Mouse (Mus musculus) 3134 (cell line): ENCODE measurements around the gene Gm20518.

Experiments used
- DNase-seq: peaks from one replicate; pipeline ENCODE4 v3.0.0-alpha.2; 2011; ENCODE audit warnings: low spot score; ENCODE audit not compliant: insufficient read length; ENCODE audit errors: extremely low read depth

The Gm20518 gene

DNA sequence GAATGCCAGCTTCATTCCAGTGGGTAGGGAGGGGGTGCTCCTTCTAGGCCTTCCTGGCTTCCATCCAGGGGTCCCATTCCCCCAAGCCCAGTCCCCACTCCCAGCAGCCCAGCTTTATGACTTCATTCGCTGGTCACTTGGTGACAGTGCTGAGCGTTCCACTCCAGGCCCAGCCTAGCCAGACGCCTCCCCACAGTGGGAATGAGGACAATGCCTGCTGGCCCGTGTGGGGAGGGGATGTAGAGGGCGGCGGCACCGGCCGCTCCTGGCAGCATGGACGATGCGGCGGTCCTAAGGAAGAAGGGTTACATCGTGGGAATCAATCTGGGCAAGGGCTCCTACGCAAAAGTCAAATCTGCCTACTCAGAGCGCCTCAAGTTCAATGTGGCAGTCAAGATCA is 7.0 kb upstream of the Gm20518 start, which contains the start of the genes Dgcr2 and Tssk2:
Gene Dgcr2, minus strand, starts transcription at position 101 of the 400 bp plus-strand sequence.
Gene Tssk2, plus strand, starts transcription at position 176 of the 400 bp plus-strand sequence.
- no peak for DNase-seq

DNA sequence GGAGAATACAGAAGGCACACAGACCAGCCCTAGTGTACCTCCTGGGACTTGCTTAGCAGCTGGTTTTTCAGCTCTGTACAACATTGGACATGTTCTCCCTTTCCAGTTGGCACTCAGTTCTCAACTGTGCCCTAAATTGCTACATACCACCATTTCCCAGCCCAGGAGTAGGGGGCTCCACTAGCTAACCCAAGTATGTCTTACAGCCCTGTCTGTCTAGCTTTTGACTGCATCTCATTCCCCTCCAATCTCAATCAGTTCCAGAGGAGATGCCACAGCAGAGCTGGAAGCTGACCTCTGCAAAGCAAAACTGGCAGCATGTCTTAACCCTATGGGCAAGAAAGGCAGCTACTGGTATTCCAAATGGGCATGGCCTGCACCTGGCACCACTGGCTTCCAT is 4.6 kb upstream of the Gm20518 start:
- no peak for DNase-seq

DNA sequence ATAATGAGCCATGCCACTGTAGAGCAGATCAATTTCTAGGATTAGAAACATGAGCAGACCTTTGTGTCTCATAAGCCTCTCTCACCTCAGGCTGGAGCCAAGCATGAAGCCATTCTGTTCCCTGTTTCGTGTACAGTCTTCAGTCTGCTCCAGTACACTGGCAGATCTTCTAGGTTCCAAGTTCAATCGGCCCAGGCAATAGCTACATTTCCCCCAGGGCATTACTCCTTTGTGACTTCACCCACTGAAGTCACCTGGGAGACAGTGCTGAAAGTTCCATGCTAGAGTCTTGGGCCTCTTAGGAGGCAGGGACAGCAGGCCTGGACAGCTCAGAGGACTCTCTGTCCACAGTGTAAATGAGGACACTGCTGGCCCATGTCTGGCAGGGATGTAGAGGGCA is 2.5 kb upstream of the Gm20518 start, which contains the start of gene Tssk1:
Gene Tssk1, plus strand, starts transcription at position 301 of the 400 bp plus-strand sequence.
- DNase-seq: no peak

DNA sequence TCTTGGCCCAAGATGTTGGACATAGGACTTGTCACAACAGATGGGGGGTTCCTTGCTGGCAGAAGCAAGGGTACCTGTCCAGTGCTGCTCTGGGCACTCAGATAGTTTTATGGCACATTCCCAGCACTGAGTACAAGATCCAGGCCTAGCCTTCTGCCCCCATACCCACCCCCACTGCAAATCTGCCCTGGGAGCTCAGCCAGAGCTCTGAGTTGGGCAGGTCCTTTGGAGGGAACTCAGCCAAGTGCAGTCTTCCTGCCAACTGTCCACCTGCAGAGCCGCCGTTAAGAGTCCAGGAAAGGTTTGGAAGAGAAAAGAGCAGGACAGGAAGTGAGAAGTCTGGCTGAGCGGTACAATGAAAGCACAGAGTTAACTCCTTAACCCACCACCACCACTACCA is 1.1 kb upstream of the Gm20518 start:
- no peak for DNase-seq

DNA sequence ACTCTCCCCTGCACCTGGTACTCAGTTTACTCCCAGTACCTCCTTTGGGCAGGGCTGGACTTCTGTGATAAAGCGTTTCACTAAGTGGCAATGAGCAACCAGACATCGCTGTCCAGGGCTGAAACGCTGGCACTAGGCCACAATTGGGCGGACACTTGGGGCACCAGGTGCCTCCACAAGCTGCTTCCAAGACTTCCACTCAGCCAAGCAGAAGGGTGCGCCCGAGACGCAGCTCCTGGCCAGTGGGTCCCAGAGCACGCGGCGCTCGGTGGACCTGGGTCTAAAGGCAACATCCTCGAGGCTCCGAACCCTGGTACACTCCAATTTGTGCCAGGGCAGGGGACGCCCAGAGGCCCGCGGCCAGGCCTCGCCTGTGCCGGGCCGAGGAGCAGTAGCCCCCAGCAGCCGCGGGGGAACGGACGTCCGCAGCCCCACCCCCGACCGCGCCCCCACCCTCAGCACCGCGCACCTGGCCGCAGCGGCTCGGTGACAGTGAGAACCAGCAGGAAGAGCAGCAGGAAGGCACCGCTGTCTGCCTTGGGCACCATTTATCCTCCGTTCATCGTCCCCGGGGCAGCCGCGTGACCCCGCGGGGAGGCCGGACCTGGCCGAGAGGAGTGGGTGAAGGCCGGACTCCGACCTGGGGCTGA is 429 bp downstream of the Gm20518 start:
- DNase-seq: peak; percentile 83

DNA sequence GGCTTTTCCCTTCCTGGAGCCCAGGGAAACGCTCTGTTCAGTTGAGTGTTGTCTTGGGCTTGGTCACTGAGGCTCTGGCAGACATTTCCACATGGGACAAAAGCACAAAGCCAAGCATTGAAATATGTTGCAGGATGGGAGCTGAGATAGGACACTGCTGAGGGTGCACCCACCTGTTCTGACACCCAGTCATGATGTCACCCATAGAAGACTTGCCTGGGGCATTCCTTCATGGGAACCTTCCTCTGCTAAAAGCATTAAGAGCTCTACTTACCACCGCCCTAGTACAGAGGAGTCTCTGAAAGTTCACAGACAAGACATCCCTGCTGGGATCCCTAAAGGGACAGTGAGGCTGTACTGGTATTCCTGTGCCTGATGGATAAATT is 1.1 kb downstream of the Gm20518 start:
- DNase-seq: no peak

DNA sequence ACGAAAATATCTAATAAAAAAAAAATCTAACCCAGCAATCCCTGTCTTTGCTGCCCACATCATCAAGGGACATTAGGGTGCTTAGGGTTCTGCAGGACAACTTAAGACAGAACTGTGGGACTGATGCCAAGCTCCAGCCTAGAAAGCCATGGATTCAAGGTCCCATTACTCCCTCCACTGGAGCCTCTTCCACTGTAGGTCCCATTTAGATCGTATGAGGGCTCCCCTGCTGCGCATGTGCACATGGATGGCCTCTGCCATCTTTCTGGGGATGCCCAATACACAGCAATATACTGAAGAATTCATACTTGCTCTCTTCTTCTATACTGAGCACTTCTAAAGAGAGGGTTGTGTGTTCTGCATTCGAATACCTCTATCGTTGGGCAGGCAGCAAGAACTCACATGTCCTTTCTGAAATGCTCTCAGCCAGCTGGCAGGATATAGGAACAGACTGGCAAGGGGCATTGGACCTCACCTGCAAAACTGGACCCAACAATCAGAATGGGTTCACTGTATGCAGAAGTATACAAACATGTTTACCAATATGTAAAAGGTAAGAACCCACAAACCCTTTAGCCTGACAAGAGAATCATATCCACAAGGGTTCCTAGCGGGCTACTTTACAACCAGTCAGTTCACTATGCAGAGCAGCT is 1.7 kb downstream of the Gm20518 start:
- DNase-seq: no peak

DNA sequence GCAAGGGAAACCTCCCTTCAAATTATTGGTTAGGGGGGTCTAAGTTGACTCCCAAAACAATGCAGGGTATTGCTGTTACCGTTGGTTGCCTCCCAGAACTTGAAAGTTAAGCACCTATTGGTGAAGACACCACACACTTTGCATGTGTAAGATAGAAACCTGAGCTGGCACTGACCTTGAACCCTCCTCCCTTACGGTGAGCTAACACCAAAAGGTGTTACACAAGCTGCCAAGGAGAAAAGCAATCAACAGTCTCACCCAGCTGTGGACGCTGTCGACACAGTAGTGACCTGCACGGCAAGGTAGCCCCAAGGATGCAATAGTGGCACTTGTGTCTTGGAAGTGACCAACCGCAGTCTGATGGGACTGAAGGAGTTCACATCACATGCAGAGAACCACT is 7.4 kb downstream of the Gm20518 start:
- DNase-seq: no peak

DNA sequence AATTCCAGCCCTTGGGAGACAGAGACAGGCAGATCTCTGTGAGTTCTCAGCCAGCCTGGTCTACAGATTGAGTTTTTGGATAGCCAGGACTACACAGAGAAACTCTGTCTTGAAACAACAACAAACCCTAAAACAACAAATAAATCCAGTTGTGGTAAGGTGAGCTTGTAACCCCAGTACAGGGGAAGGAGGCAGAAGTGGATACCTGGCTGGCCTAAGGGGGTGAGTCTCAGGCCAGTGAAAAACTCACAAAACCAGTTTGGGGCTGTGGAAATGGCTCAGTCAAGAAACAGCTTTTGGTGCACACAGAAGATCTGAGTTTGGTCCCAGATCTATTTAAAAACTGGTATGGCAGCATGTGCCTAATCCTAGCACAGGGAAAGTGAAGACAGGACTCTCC is 9.3 kb downstream of the Gm20518 start:
- no peak for DNase-seq

DNA sequence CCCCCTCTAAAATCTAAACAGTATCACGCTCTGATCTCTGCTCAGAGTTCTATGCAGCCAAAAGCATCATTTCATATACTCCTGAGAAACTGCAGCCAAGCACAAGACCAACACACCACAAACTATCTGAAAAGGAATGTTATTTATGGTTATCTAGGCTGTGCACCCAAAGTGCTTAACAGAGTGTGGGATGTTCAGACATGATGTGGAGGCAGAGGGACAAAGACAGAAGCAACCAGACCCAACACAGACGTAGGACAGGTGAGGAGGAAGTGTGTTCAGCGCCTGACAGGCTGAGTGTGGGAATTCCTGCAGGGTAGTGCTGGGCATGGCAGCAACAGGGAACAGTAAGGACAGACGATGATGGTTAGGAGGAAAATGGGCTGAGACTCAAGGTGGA is 11.9 kb downstream of the Gm20518 start:
- no peak for DNase-seq

DNA sequence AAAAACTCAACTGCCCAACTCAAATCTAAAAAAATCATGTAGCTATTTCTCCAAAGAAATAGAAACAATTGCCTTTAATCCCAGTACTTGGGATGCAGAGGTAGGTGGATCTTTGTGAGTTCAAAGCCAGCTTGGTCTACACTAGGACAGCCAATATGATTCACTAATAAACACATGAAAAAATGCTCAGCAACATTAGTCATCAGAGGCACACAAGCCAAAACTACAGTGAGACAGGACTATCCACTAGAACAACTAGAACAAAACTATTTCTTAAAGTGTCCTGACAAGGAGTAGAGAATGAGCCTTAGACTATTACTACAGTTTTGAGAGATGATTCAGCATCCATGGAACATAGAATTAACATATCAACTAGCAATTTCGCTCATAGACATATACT is 15.4 kb downstream of the Gm20518 start:
- no peak for DNase-seq

DNA sequence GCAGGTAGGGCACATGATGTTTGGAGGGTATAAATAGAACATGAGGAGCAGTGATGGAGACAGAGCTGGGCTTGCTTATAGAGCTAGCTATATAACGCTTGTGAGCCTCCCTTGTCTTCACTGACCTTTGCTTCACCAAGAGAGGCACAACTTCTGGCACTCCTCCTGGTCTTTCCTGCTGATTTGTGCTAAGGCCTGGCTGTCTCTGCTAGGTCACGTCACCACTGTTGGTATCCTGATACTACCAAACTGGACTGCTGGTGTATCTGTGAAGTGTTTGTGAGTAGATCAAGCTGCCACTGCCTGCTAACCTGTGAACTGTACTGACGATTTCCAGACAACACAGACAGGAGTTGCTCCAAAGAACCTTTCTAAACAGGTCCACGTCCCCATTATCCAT is 16.3 kb downstream of the Gm20518 start:
- no peak for DNase-seq

DNA sequence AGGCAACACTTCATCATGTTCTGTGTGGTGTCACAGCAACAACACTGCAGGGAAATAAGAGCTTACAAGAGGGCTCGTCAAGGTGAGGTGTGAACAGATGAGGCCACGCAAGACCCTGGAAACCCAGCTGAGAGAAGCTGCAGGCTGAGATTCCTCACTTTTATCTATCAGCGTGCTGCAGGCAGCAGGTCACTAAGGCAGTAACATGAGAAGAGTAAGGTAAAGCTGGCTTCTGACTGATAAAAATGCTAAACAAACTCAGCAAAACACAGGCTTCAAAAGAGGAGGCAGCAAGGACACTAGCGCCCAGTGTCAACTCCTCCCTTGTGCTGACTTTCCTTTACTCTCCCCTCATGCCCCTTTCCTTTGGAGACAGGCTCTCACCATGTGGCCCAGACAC is 18.5 kb downstream of the Gm20518 start:
- no peak for DNase-seq

DNA sequence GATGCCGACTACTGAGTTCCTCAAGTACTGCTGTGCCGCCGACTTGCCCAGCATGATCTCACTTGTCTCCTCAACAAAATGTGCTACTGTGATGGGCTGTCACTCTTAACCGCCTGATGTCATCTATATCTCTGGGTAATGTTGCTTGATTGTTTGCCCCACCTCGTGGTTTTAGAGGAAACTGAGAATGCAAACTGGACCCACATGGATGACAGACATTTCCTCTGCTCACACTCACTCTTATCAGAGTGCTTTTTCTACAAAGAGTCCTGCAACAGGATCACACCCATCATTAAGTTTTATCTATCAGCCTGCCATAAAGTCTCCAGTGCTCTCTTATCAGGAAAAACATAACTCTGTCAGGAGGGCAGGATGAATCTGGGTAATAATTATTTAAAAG is 20.2 kb downstream of the Gm20518 start:
- no peak for DNase-seq

DNA sequence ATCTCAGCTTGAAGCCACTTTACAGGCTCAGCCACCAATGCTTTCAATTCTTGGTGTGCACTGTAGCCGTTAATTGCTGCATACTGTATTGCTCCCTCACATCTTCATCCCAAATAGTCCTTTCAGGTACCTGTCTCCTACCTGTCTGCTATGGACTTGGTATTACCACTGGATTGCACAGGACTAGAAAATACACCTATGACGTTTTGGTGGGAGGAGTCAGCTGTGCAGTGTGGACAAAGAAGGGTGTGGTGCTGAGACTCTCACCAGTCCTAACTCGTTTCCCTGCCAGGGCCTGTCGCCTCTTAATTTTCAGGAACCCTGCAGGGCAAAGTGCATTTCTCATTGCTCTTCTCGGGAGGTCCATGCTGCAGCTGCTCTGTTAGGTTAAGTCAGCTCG is 25.7 kb downstream of the Gm20518 start:
- DNase-seq: no peak

DNA sequence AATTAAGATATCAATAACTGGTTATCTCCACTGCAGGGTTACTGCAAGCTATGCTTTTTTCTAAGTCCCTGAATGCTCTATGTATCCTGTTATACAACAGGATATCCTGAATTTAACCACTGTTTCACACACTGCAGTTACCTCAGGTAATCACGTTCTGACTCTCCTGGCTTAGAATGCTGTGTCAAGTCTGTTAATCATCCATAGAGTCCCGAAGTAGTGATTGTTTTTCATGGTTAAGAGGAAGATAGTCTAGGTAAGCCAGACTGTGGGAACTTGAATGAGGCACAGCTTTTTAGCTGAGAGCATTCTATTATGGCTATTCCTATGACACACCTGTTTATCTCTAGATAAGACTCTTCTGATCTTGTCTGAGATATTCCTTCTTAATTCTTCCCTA is 26.2 kb downstream of the Gm20518 start:
- DNase-seq: no peak

DNA sequence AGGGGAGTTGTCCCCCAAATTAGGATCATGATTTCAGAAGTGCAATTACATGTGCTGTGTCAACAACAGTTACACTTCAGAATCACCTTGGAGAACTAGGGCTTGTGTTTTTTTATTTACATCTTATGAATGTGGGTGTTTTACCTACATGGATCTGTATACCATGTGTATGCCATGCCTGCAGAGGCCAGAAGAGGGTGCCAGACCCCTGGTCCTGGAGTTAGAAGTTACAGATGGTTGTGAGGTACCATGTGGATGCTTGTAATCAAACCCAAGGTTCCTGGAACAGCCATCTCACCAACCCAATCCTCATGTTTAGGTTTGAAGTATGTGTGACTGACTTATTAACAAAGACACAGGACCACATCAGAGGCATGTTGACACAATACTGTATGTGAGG is 32.9 kb downstream of the Gm20518 start:
- DNase-seq: no peak

DNA sequence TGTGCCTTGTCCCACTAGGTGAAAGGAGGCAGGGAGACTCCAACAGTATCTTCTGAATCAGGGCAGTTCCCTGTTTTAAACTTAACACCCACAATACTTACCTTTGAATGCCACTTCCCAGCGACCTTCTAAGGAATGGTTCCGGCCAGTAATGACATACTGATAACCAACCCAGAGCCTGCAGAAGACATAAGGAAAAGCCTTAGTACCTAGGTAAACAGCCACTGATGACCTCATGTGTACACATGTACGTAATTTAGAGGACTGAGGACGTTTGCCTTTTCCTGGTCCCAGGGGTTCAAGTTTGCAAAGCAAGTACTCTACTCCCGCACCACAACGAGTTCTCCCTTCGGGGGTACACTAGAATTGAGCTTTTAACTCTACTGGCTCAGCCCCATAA is 34.3 kb downstream of the Gm20518 start:
- no peak for DNase-seq

DNA sequence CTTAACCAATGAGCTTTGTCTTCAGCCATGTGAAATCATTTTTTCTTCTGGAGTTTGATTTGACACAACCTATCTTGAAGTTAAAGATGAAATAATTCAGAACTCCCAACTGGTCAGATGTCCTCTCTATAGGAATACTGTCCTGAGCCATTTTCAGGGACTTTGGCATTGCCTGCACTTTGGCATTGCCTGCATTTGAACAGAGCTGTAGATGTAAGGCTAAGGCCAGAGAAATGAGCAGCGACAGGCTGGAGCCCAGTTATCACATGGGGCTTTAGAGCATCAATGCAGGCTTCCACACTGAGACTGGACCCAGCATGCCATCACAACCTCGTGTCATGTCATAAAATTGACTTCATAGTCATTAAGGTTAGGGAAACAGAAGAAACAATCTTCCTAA is 38.2 kb downstream of the Gm20518 start:
- no peak for DNase-seq

DNA sequence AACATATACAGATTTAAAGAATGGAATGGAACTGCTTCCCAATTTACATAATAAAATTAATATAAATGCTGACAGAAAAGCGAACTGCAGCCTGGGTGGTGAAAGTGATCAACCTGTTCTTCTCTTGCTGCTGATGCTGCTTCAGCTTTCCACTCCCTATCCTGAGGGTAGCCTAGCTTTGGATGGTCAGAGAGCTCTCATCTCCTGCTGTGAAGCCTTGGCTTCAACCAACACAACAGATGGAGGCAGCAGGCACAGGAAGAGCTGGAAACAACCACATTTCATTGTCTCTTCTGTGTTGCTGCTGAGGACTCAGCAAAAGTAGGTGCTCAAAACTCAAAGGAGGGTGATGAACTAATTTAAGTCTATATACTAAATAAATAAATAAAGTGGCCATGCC is 39.6 kb downstream of the Gm20518 start:
- no peak for DNase-seq

DNA sequence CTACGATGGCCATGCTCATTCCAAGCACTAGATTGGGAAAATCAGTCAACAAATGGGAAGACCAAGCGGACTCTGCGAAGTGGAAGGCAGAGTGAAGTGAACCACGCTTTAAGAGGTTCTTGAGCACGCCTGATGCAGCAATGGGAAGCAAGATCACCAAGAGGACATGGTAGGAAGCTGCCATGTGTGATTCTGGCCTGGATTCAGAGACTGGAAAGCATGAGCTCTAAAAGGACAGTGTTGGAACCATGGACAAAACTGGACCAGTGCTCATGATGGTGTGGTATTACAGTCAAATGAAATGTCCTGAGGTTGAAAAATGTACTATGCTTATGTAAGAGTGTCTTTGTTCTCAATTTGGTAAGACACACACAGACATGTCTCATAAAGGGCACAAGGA is 40.1 kb downstream of the Gm20518 start:
- DNase-seq: no peak

DNA sequence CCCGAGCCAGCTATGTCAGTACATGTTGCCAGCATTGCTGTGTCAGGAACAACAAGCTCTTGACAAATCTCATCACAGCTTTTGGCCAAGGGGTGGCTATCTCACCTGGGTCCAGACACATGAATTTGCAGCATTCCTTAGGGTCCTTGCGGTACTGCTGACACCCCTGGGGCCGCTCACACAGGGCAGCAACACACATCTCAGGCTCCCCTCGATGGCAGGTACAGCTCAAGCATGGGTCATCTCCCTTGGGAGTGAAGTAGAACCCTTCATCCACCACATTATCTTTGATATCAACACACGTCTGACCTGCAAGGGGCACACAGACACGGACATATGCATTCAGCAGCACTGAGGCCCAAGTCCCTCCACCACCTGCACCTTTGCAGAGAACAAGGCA is 42.0 kb downstream of the Gm20518 start:
- no peak for DNase-seq

DNA sequence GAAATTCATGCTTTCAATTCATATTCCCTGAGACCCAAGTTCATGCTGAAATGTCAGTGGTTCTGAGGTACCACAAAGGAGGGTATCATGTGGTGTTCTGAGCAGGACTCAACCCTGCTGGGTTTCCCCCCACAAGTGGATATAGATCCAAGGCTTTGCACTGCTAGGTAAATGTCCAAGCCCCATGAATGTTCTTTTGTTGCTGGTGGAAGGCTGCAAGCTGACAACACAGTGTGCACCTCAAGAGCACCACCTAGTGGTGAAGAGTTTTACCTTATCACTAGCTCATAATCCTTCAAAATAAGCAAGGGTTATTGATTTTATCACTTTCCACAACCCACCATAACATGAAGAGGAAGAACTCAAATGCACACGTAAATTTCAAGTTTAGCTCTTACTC is 42.5 kb downstream of the Gm20518 start:
- DNase-seq: no peak
